Mouse (Mus musculus) lung, embryonic 15.5 days (tissue): ENCODE data around the gene Exoc3. TPM values are rescaled to one million over a fixed set of nuclear protein-coding genes. Genes with fewer than 3 reads are reported as not detected.
A peak's percentile ranks its signal among the peaks of the same experiment; 100 is the strongest.

Source experiments
- ATAC-seq: fragments of 200-750 bp; cut with Nextera tagmentation; 2 replicates; pipeline ENCODE4 v1.8.0; 2017; ENCODE audit warnings: moderate number of reproducible peaks, borderline replicate concordance; ENCODE audit not compliant: low FRiP score, low TSS enrichment; ENCODE audit errors: extremely low read depth
- H3K27ac ChIP-seq: fragments of 300-500 bp; sonication (generic); 2 replicates; pipeline ENCODE4 v1.5.1; 2015; ENCODE audit warnings: moderate library complexity, mild to moderate bottlenecking, inconsistent platforms
- H3K27me3 ChIP-seq: fragments of 300-500 bp; sonication (generic); 2 replicates; pipeline ENCODE4 v1.6.1; 2015; ENCODE audit warnings: inconsistent platforms
- H3K36me3 ChIP-seq: fragments of 300-500 bp; sonication (generic); 2 replicates; pipeline ENCODE4 v1.6.1; 2015; ENCODE audit warnings: inconsistent platforms
- H3K4me1 ChIP-seq: fragments of 300-500 bp; sonication (generic); 2 replicates; pipeline ENCODE4 v1.6.1; 2015; ENCODE audit warnings: inconsistent platforms
- H3K4me2 ChIP-seq: fragments of 300-500 bp; sonication (generic); 2 replicates; pipeline ENCODE4 v1.6.1; 2015; ENCODE audit warnings: inconsistent platforms, mild to moderate bottlenecking, moderate library complexity
- H3K4me3 ChIP-seq: fragments of 300-500 bp; sonication (generic); 2 replicates; pipeline ENCODE4 v1.5.1; 2015; ENCODE audit warnings: mild to moderate bottlenecking, inconsistent platforms
- H3K9ac ChIP-seq: fragments of 300-500 bp; sonication (generic); 2 replicates; pipeline ENCODE4 v1.6.1; 2015; ENCODE audit warnings: inconsistent platforms
- H3K9me3 ChIP-seq: fragments of 300-500 bp; sonication (generic); 2 replicates; pipeline ENCODE4 v1.6.1; 2016; ENCODE audit warnings: inconsistent platforms
- whole genome bisulfite sequencing: fragments of 180-500 bp; shearing (Covaris S2); methylation state at CpG from one replicate; pipeline ENCODE4 v1.1.7; 2015; 5-methylcytosine and 5-hydroxymethylcytosine counted together
- polyA plus RNA-seq: library from polyadenylated mRNA; unstranded; fragments of >200 nt; fragmentation: Nextera tagmentation; extraction: Ambion mirVana; gene quantifications from 2 replicates; pipeline ENCODE4 v1.2.1, GENCODE M21; 2015

Exoc3 gene
- polyA plus RNA-seq, 1 experiment from 2014 or later: 69.4 TPM

DNA sequence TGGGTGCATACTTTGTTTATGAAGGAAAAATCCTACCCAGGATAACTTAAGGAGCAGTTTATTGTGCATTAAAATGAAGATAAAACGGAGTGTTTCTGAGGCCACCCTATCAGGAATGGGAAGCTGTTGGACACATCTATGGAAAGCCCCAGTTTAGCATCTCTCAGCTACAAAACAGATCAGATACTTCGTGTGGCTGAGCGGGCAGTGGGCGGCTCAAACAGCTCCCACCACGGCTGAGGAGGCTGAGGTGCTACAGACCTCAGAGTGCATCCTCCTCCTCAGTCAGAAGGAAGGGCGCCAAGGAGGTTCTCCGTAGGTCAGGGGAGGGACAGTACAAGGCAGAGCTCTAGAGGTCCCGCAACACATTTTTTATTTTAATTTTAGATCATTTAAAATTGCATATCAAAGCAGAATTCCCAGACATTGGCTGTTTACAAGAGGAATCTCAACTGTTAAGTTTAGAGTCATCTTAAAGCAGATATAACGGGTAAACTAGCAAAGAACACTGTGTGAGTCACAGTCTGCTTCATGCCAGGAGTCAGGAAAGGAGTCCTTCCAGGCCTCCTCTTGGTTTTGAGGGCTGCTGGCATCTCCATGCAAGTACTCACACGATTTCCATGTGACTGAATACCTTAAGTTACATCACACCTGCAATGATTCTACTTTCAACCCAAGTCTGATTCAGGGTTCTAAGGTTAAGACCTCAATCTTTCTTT is 38.9 kb downstream of the Exoc3 start:
- Histone ChIP-seq H3K4me2 (no peak overlapping the region), H3K36me3 (peaks cover 32% of the 10 kb centered on the region), H3K9me3 (no peaks in the 10 kb centered on the region), H3K4me3 (no peak overlapping the region), H3K27ac (no peak overlapping the region), H3K27me3 (no peaks in the 10 kb centered on the region), H3K4me1 (no peaks in the 10 kb centered on the region), H3K9ac (no peak overlapping the region)
- WGBS: 82% methylated on average over 10 of the region's 10 CpGs
- ATAC-seq: no peak

DNA sequence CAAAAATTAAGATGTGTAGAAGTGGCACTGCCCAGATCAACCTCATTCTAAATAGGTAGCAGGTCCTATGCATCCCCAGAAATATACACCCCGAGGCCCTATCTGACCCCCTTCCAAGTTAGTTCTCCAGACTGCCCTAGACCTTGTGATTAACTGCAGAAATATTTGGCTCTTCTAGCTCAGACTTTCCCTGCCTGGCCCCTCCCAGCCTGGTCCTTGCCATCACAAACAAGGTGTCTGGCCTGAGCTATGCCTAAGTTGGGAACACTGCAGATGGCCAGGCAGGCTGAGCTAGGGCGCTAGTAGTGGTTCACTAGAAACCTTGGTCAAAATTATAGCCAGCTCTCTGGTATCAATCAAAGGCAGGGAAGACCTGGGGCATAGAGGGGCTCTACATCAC is 41.0 kb downstream of the Exoc3 start:
- Histone ChIP-seq H3K36me3 (peaks cover 16% of the 10 kb centered on the region), H3K27me3 (no peaks in the 10 kb centered on the region), H3K27ac (no peak overlapping the region), H3K9me3 (no peaks in the 10 kb centered on the region), H3K4me1 (no peaks in the 10 kb centered on the region), H3K4me2 (no peak overlapping the region), H3K9ac (no peak overlapping the region), H3K4me3 (no peak overlapping the region)
- ATAC-seq: no peak
- 69% methylated on average over 2 of the region's 2 CpGs for WGBS

DNA sequence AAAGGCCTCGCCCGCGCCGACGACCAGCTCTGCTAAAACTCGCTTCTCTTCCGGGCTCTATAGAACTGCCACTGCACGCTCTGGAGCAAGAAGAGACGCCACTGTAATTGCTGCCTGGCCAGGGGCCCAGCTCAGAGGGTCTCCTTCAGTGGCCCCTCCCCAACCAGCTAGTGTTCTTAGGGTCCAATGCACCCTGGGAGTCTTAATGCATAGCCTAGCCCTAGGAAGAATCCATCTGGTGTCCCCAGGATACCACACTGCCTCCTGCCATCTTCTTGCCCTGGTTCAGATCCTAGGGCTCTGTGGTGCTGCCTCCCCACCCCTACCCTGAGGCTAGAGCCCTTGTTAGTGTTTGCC is 41.5 kb downstream of the Exoc3 start:
- ATAC-seq: peak; percentile 62
- H3K4me1 ChIP-seq: no peaks in the 10 kb centered on the region
- peak overlapping the region; percentile 59 for H3K4me3 ChIP-seq
- H3K4me2 ChIP-seq: peak overlapping the region; percentile 89
- no peak overlapping the region for H3K27ac ChIP-seq
- H3K9ac ChIP-seq: peak overlapping the region; percentile 52
- H3K27me3 ChIP-seq: no peaks in the 10 kb centered on the region
- H3K9me3 ChIP-seq: no peaks in the 10 kb centered on the region
- H3K36me3 ChIP-seq: peaks cover 15% of the 10 kb centered on the region
- WGBS: 8% methylated on average over 9 of the region's 9 CpGs

DNA sequence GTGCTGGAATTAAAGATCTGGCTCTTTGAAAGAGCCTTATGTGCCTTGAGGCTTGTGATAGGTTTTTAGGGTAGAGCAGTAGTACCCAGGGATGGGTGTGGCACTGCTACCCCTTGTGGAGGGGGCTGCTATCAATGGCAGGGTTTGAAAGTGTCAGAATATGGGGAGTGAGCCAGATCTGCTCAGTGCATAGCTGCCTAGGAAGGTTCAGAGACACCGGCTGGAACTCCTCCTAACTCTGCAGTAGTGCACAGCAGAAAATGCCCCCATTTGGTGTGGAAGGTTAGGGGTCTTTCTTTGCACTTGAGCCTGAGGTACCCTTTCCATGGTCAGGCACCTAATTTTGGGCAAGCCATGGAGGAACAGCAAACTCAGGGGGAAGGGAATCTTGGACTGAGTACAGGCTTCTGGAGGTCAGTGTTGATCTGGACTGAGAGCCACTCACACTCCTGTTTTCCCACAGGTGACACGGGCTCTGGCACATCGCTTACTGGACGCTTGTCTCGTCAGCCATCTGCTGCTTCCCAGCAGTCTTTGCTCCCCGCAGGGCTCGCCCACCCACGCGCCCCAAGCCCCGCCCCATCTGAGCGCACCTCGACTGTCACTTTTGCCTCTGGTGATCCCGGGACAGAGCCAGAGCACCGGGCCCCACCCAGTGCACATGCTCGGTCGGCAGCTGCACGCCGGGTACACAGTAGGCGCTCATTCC is 42.0 kb downstream of the Exoc3 start:
- Histone ChIP-seq H3K9ac (peak overlapping the region; percentile 52), H3K36me3 (peaks cover 10% of the 10 kb centered on the region), H3K27me3 (no peaks in the 10 kb centered on the region), H3K4me3 (peak overlapping the region; percentile 59), H3K4me1 (no peaks in the 10 kb centered on the region), H3K4me2 (peak overlapping the region; percentile 89), H3K27ac (no peak overlapping the region), H3K9me3 (no peaks in the 10 kb centered on the region)
- whole genome bisulfite sequencing: 9% methylated on average over 19 of the region's 19 CpGs
- peak; percentile 53 for ATAC-seq

DNA sequence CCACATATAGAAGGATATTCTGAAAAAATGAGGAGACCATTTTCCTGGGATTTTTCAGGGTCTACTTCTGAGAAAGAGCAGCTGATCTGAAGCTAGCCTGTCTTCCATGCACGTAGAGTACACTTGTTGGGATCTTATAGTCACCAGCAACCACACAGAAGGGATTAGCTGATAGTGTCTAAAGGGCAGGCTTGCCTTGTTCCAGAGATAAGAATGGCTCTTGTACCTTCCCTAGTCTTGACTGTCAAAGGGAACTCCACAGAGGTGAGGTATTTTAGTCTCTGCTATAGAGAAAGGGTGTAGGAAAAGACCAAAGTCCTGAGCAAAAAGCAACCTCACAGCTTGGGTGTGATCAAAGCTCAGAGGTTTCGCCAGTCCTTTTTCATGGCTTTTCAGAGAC is 61.2 kb downstream of the Exoc3 start:
- Histone ChIP-seq H3K4me1 (no peaks in the 10 kb centered on the region), H3K9ac (no peak overlapping the region), H3K27ac (no peak overlapping the region), H3K4me3 (no peak overlapping the region), H3K36me3 (no peaks in the 10 kb centered on the region), H3K27me3 (no peaks in the 10 kb centered on the region), H3K4me2 (no peak overlapping the region), H3K9me3 (no peaks in the 10 kb centered on the region)
- WGBS: 72% methylated on average over 2 of the region's 2 CpGs
- ATAC-seq: no peak

DNA sequence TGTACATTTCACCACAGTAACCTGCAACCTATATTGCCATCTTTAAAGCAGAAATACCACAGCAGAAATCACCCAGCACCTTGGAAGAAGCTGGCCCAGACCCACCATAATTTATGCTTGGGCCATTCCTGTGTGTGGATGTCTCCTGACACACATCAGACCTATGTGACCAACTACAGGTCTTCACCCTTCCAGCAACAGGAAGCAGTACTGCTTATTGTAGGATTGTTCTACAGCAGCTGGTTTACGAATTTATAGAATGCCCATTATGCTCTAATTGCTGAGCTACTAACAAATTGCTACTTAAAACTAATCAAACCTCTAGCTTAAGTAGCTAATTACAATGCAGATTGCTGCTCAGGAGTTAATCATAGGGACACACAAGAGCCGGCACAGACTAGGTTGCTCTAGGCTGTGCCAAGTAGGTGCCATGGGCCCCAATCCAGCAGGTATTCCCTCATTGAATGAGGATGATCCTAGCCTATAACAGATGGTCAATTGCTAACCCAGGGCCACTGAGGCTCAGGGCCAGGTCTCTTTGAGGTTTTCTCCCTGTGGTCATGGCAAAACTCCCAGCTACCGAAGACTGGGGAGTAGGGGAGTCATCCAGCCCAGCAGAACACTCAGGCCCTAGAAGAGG is 62.4 kb downstream of the Exoc3 start:
- Histone ChIP-seq H3K27me3 (no peaks in the 10 kb centered on the region), H3K9me3 (no peaks in the 10 kb centered on the region), H3K4me2 (no peak overlapping the region), H3K9ac (no peak overlapping the region), H3K36me3 (no peaks in the 10 kb centered on the region), H3K27ac (no peak overlapping the region), H3K4me3 (no peak overlapping the region), H3K4me1 (no peaks in the 10 kb centered on the region)
- 83% methylated on average over 3 of the region's 3 CpGs for WGBS
- ATAC-seq: no peak

DNA sequence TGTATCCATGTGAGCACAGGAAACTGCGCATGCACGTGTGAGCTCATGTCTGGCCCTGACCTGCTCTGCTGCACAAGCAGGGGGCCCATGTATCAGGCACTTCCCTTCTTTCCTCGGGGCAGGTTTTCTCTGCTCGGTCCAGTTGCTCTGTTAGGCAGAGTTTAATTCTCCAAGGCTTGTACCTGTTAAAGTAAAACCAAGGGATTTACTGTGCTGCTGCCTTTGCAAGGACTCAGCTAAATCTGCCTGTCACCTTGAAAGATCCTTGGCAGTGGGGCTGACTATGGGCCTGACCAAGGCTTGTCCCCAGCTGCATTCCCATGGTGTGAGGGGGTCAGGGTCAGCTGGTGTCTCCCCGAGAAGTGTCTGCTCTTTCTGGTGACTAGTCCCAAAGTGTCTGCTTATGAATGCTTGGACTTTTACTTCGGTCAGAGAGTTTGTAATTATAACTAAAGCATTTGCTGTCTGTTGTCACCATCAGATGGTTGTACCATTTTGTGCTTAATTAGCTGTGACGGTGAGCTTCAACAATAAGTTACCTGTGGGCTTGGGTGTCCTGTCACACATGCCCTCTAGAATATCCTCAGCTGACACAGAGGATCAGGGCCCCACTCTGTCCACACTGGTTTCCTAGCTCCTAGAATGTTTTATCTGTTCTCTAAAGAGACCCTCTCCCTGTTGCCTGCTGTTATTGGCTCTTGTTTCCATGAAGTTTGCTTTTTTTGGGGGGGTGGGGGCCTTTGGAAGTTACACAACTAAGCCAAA is 64.2 kb downstream of the Exoc3 start:
- Histone ChIP-seq H3K4me1 (no peaks in the 10 kb centered on the region), H3K4me3 (no peak overlapping the region), H3K27me3 (no peaks in the 10 kb centered on the region), H3K9me3 (no peaks in the 10 kb centered on the region), H3K4me2 (no peak overlapping the region), H3K9ac (no peak overlapping the region), H3K27ac (no peak overlapping the region), H3K36me3 (no peaks in the 10 kb centered on the region)
- ATAC-seq: no peak
- WGBS: 66% methylated on average over 7 of the region's 7 CpGs

DNA sequence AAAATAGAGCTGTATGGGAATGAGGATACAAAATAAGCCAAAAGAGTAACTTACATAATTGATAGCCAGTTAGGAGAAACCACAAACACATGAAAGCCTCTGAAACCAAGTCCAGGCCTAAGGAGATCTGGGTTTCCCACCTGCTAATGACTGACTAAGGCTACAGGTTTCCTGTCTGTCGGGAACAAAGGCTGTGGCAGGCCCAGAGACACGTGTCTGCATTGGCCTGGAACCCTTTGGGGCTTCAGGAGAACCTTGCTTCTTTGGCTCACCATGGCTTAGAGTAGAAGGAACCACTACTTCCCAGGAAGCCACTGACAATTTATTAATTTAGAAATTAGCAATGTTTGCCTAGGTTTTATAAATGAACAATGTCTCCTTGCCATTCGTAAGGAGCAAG is 65.2 kb downstream of the Exoc3 start:
- Histone ChIP-seq H3K36me3 (no peaks in the 10 kb centered on the region), H3K9ac (no peak overlapping the region), H3K9me3 (no peaks in the 10 kb centered on the region), H3K27ac (no peak overlapping the region), H3K4me3 (no peak overlapping the region), H3K27me3 (no peaks in the 10 kb centered on the region), H3K4me1 (no peaks in the 10 kb centered on the region), H3K4me2 (no peak overlapping the region)
- WGBS: 61% methylated on average over 3 of the region's 3 CpGs
- ATAC-seq: no peak

DNA sequence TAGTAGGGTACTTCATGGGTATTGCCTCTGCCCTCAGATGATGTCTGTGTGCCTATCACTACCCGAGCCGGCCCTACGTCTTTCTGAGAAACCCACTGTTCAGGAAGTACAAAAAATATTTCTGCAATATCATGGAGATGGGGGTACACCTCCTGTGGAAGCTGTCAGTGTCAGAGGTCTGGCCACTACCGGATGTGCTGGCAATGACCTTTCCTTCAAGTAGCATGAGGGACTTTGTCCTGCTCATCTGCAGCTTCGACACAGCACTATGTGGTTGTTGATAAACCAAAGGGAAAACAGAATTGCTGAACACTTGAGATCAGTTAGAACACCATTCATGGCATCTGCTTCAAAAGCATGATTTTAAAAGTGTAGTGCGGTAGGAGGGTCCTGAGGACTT is 67.7 kb downstream of the Exoc3 start:
- 85% methylated on average over 6 of the region's 6 CpGs for WGBS
- ATAC-seq: no peak
- Histone ChIP-seq H3K9ac (no peak overlapping the region), H3K36me3 (no peaks in the 10 kb centered on the region), H3K4me3 (no peak overlapping the region), H3K4me1 (no peaks in the 10 kb centered on the region), H3K9me3 (no peaks in the 10 kb centered on the region), H3K27ac (no peak overlapping the region), H3K27me3 (no peaks in the 10 kb centered on the region), H3K4me2 (no peak overlapping the region)

DNA sequence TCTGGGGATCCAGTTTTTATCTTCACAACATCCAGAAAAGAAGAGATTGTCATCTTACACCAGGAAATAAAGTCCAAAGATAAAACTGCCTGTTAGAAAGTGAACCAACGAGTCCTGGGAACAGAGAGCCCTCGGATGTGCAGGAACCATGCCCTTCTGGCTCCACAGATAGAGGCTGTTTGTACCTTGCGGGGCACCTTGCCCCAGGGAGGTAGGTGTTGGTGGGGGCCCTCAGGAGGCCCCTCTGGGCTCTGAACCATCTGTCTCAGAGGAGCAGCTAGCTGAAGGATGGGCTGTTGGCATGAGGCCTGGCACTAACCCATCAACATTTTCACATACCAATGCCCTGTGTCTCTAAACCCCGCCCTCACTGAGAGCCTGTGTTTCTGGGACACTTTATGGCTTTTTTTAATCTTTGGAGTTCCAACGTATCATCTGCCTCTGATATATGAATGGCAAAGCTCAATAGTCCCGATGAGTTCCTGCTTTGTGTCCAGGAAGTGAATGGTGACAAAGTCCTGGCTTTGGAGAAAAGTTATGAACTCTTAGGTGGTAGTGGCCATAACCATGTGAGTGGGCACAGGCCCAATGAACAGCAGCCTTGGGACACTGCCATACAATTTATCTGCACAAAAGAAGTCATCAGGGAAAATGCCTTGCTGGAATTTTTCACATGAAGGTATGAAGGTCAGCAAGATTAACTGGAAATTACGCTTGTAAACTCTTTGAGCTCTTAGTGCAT is 69.5 kb downstream of the Exoc3 start:
- H3K4me1 ChIP-seq: no peaks in the 10 kb centered on the region
- no peak overlapping the region for H3K4me2 ChIP-seq
- no peak overlapping the region for H3K4me3 ChIP-seq
- ATAC-seq: no peak
- H3K27me3 ChIP-seq: no peaks in the 10 kb centered on the region
- no peak overlapping the region for H3K27ac ChIP-seq
- H3K36me3 ChIP-seq: no peaks in the 10 kb centered on the region
- WGBS: 71% methylated on average over 7 of the region's 7 CpGs
- H3K9ac ChIP-seq: no peak overlapping the region
- H3K9me3 ChIP-seq: no peaks in the 10 kb centered on the region

DNA sequence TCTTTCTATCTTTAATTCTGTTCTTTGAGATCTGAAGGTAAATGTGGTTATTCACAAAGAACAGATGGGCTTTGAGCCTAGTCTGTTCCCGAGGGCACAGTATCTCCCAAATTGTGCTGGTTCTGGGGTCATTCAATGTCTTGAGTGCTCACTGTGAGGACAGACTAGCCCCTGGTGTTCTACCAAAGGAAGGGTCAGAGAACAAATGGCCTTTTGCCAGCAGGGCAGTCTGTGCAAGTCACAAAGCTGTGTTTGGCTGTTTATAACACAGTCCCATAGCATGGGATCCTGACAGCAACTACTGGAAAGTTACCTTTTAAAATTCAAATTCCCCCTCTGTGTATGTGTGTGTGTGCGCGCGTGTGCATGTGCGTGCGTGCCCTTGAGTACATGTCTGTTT is 78.6 kb downstream of the Exoc3 start:
- no peak for ATAC-seq
- H3K27me3 ChIP-seq: no peaks in the 10 kb centered on the region
- H3K4me1 ChIP-seq: no peaks in the 10 kb centered on the region
- no peak overlapping the region for H3K4me2 ChIP-seq
- H3K9ac ChIP-seq: no peak overlapping the region
- H3K27ac ChIP-seq: no peak overlapping the region
- no peaks in the 10 kb centered on the region for H3K9me3 ChIP-seq
- H3K4me3 ChIP-seq: no peak overlapping the region
- WGBS: 91% methylated on average over 6 of the region's 6 CpGs
- H3K36me3 ChIP-seq: no peaks in the 10 kb centered on the region
